Mouse (Mus musculus) forebrain, embryonic 14.5 days (tissue): Measurements from ENCODE around the gene Mansc4. TPM values are rescaled to one million over a fixed set of nuclear protein-coding genes. Genes with fewer than 3 reads are reported as not detected.

Source experiments
- ATAC-seq: fragments of 200-750 bp; cut with Nextera tagmentation; 2 replicates; pipeline ENCODE4 v1.8.0; 2017; ENCODE audit warnings: mild to moderate bottlenecking, moderate library complexity
- DNase-seq: peaks from one replicate; pipeline ENCODE4 v3.0.0-alpha.2; 2015; ENCODE audit warnings: low spot score
- H3K27ac ChIP-seq: fragments of 300-500 bp; sonication (generic); 2 replicates; pipeline ENCODE4 v1.5.1; 2014; ENCODE audit warnings: low read depth, mild to moderate bottlenecking, control low read depth, low read length, moderate library complexity
- H3K27me3 ChIP-seq: fragments of 300-500 bp; sonication (generic); replicated peaks from 2 replicates; pipeline ENCODE4 v1.6.1; 2014; ENCODE audit warnings: low read length, control low read depth, mixed read lengths; ENCODE audit not compliant: control insufficient read depth, insufficient read depth
- H3K36me3 ChIP-seq: fragments of 300-500 bp; sonication (generic); 2 replicates; pipeline ENCODE4 v1.6.1; 2014; ENCODE audit warnings: low read length, control low read depth; ENCODE audit not compliant: control insufficient read depth, insufficient read depth
- H3K4me1 ChIP-seq: fragments of 300-500 bp; sonication (generic); 2 replicates; pipeline ENCODE4 v1.6.1; 2014; ENCODE audit warnings: antibody characterized with exemption, low read length, control low read depth; ENCODE audit not compliant: control insufficient read depth, insufficient read depth
- H3K4me2 ChIP-seq: fragments of 300-500 bp; sonication (generic); 2 replicates; pipeline ENCODE4 v1.6.1; 2014; ENCODE audit warnings: mild to moderate bottlenecking, control low read depth, low read length
- H3K4me3 ChIP-seq: fragments of 300-500 bp; sonication (generic); 2 replicates; pipeline ENCODE4 v1.5.1; 2014; ENCODE audit warnings: low read depth, low read length, control low read depth
- H3K9ac ChIP-seq: fragments of 300-500 bp; sonication (generic); 2 replicates; pipeline ENCODE4 v1.6.1; 2014; ENCODE audit warnings: mild to moderate bottlenecking, low read length, control low read depth, moderate library complexity
- H3K9me3 ChIP-seq: fragments of 300-500 bp; sonication (generic); replicated peaks from 2 replicates; pipeline ENCODE4 v1.6.1; 2016; ENCODE audit warnings: low read length, control low read depth, mixed read lengths; ENCODE audit not compliant: control insufficient read depth
- WGBS: fragments of 180-500 bp; shearing (Covaris S2); extraction: QIAGEN DNeasy Blood & Tissue Kit; methylation state at CpG from one replicate; pipeline ENCODE4 v1.1.7; 2014; 5-methylcytosine and 5-hydroxymethylcytosine counted together
- polyA plus RNA-seq: library from polyadenylated mRNA; unstranded; fragments of >200 nt; fragmentation: Nextera tagmentation; extraction: Ambion mirVana; gene quantifications from 2 replicates; pipeline ENCODE4 v1.2.1, GENCODE M21; 2014

Mansc4 gene
- polyA plus RNA-seq, 1 experiment from 2014 or later, result 0.56 TPM

DNA sequence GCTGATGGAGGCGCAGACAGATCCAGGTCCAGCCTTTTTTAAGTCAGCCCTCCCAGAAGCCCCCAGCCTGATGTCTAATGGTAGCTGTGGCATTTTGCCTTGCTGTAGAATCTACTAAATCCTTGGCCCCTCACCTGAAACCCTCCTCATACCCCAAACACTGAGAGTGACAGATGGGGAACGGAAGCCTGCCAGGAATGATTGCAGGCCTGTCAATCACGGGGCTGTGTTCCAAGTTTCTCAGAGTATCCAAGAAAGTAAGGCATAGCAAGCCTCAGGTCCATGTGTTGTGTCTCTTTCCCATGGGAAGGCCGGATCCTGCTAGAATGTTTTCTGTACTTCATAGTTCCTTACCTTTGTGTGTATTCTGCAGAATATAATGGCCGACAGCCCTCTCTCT lies 3.4 kb upstream of the Mansc4 start:
- no peaks in the 10 kb centered on the region for H3K27me3 ChIP-seq
- 59% methylated on average over 5 of the region's 5 CpGs for WGBS
- no peak overlapping the region for H3K27ac ChIP-seq
- H3K9me3 ChIP-seq, result no peaks in the 10 kb centered on the region
- H3K4me2 ChIP-seq, result peak overlapping the region; percentile 96
- 0 out of 2 replicates have a peak overlapping the region, but pooled peaks have one; percentile 75 for H3K4me3 ChIP-seq
- ATAC-seq, result no peak
- H3K36me3 ChIP-seq, result no peaks in the 10 kb centered on the region
- DNase-seq, result peak; percentile 58
- H3K9ac ChIP-seq, result no peak overlapping the region
- peaks cover 19% of the 10 kb centered on the region for H3K4me1 ChIP-seq

GRCm38 (mm10) chr6:147088517-147088916 lies 1.7 kb upstream of the Mansc4 start:
- Histone ChIP-seq H3K9me3 (no peaks in the 10 kb centered on the region), H3K27ac (no peak overlapping the region), H3K27me3 (no peaks in the 10 kb centered on the region), H3K36me3 (no peaks in the 10 kb centered on the region), H3K9ac (no peak overlapping the region), H3K4me2 (no peak overlapping the region), H3K4me1 (peaks cover 15% of the 10 kb centered on the region), H3K4me3 (no peak overlapping the region)
- no peak for DNase-seq
- ATAC-seq, result no peak
- WGBS, result 79% methylated on average over 3 of the region's 3 CpGs

DNA sequence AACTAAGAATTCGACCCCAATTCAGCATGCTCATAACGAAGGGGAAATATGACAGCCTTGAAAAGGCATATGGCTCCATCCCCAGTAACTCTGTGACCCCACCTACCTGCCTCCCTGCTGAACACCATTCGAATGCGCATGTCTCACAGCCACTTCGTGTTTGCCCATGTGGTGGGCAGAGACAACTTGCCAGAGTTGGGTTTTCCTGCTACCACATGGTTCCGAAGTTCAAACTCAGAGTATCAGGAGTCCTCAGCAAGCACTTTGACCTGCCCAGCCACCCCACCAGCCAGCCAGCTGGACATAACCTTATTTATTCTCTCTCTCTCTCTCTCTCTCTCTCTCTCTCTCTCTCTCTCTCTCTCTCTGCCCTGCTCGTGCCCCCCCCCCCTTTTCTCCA lies 904 bp upstream of the Mansc4 start:
- 54% methylated on average over 6 of the region's 7 CpGs for WGBS
- Histone ChIP-seq H3K4me1 (peaks cover 15% of the 10 kb centered on the region), H3K36me3 (no peaks in the 10 kb centered on the region), H3K27ac (no peak overlapping the region), H3K9ac (no peak overlapping the region), H3K4me3 (no peak overlapping the region), H3K27me3 (no peaks in the 10 kb centered on the region), H3K4me2 (no peak overlapping the region), H3K9me3 (no peaks in the 10 kb centered on the region)
- ATAC-seq (no peak), DNase-seq (no peak)

DNA sequence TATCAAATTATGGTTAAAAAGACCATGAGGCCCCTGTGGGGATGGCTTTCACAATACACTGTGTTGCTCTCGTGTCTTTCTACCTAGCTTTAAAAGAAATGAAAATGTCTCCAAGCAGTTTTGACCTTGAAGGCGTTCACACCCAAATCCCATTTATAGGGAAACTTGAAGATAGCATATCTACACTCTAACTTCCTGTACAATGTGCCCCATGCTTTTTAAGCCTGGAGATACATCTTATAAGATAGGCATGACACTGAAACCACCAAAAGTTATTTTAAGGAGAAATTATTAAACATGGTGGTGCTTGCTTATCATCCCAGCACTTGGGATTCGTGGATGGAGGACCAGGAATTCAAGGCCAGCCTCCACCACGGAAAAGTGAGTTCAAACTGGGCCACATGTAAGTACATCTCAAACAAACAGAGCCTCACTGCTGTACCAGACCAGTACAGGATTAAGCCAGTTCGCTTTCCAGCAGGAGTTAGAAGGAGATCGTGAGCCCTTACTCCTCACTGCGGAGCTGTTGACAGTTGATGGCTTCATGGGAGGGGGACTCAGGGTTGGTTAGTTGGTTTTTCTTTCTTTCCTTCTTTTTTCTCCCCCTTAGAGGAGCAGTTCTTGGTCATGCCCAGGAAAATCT lies 1.3 kb downstream of the Mansc4 start:
- no peak overlapping the region for H3K4me2 ChIP-seq
- WGBS, result 54% methylated on average over 7 of the region's 7 CpGs
- ATAC-seq, result no peak

DNA sequence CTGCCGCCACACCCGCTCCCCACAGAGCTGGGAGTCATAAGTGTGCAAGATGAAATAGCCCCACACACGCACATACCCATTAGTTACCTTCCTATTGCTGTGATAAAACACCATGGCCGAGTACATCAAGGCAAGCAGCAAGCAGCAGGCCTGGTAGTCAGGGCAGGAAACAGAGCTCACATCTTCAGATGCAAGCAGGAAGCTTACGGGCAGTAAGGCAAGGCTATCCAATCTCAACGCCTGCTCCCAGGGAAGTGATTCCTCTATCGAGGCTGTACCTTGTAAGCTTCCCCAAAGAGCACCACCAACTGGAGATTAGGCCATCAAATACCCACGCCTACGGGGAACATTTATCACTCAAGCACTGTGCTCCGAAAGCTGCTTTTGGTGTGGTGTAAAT lies 6.9 kb downstream of the Mansc4 start:
- 91% methylated on average over 10 of the region's 10 CpGs for WGBS
- no peak overlapping the region for H3K9ac ChIP-seq

More for the DNA sequence above, 1.3 kb downstream of the Mansc4 start:
- no peak overlapping the region for H3K4me3 ChIP-seq
- no peak for DNase-seq
- no peak overlapping the region for H3K9ac ChIP-seq
- H3K36me3 ChIP-seq, result no peaks in the 10 kb centered on the region
- H3K4me1 ChIP-seq, result peaks cover 10% of the 10 kb centered on the region
- H3K9me3 ChIP-seq, result no peaks in the 10 kb centered on the region
- H3K27me3 ChIP-seq, result no peaks in the 10 kb centered on the region
- H3K27ac ChIP-seq, result no peak overlapping the region

GRCm38 (mm10) chr6:147076878-147077277 lies 10.0 kb downstream of the Mansc4 start:
- peaks cover 8% of the 10 kb centered on the region; the same call in 1 of the 2 replicates for H3K36me3 ChIP-seq
- WGBS, result 75% methylated on average over 8 of the region's 8 CpGs
- no peaks in the 10 kb centered on the region for H3K9me3 ChIP-seq
- peak; percentile 79 for ATAC-seq
- no peak overlapping the region for H3K4me3 ChIP-seq
- H3K4me1 ChIP-seq, result no peaks in the 10 kb centered on the region
- H3K27me3 ChIP-seq, result no peaks in the 10 kb centered on the region
- peak; percentile 44 for DNase-seq
- no peak overlapping the region for H3K9ac ChIP-seq
- H3K4me2 ChIP-seq, result no peak overlapping the region
- no peak overlapping the region for H3K27ac ChIP-seq

More for the DNA sequence above, 6.9 kb downstream of the Mansc4 start:
- ATAC-seq (no peak), DNase-seq (no peak)
- Histone ChIP-seq H3K27me3 (no peaks in the 10 kb centered on the region), H3K4me3 (no peak overlapping the region), H3K4me1 (no peaks in the 10 kb centered on the region), H3K9me3 (no peaks in the 10 kb centered on the region), H3K4me2 (no peak overlapping the region), H3K36me3 (no peaks in the 10 kb centered on the region), H3K27ac (no peak overlapping the region)

DNA sequence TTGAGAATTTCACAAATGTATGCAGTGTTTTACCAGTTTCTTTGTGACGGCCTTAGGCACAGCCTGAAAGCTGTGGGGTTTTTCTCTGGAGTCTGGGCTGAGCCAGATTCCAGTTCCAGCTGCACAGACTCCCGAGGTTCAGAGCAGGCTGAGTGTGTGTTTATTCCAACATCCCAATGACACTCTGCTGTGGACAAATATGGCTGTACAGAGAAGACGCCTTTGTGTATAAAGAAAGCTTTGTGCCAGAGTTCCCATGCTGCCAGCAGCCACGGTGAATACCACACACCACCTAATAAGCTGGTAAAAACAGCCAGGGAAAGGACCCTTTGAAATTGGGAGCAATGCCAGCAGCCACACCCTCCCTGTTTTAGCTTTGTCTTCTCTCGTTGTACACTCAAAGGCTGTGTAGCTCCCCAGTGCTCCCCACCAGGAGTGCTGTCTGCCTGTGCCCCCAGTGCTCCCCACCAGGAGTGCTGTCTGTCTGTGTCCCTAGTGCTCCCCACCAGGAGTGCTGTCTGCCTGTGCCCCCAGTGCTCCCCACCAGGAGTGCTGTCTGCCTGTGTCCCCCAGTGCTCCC lies 10.9 kb downstream of the Mansc4 start:
- DNase-seq (peak; percentile 67), ATAC-seq (peak; percentile 79)
- Histone ChIP-seq H3K36me3 (peaks cover 17% of the 10 kb centered on the region), H3K4me3 (no peak overlapping the region), H3K9me3 (no peaks in the 10 kb centered on the region), H3K9ac (no peak overlapping the region), H3K4me2 (no peak overlapping the region), H3K27me3 (no peaks in the 10 kb centered on the region), H3K27ac (peak overlapping the region; percentile 58; the same call in 1 of the 2 replicates), H3K4me1 (no peaks in the 10 kb centered on the region)
- WGBS, result 12% methylated on average over 5 of the region's 5 CpGs

- ATAC-seq (no peak), DNase-seq (no peak)
- Histone ChIP-seq H3K4me3 (no peak overlapping the region), H3K27ac (no peak overlapping the region), H3K4me1 (peaks cover 4% of the 10 kb centered on the region), H3K9me3 (no peaks in the 10 kb centered on the region), H3K9ac (no peak overlapping the region), H3K27me3 (no peaks in the 10 kb centered on the region), H3K36me3 (peaks cover 52% of the 10 kb centered on the region), H3K4me2 (no peak overlapping the region)
- WGBS, result 93% methylated on average over 6 of the region's 6 CpGs
These were observed 21.9 kb downstream of the Mansc4 start for GRCm38 (mm10) chr6:147064944-147065261.

DNA sequence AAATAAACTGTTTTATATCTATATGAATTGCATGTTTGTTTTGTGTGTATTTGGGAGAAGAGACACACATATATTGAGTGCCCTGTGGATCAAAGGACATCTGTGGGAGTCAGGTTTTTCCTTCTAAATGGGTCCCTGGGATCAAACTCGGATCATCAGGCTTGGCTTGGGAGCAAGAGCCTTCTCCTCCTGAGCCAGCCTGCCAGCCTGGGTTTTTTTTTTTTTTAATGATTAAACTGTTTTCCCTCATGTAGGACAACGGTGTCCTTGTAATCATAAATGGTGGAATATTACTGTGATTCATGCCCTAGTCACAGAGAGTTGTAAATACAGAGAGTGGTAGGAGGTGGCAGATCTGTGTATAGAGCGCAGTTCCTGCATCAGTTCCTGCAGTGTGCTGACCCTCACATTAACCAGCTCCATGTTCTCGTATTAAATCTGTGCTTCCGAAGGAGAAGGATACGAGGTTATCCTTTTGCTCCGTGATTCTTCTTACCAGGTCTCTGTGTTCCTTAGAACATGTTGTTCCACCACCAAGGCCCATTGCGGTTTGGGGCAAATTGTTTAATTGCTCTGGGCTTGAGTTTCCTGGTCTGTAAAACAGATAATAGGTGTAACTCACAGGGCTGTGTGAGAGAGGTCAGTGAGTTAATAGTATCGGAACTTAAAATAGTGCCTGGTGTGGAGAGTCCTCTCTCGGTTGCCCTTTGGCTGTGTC lies 22.4 kb downstream of the Mansc4 start:
- H3K4me3 ChIP-seq, result no peak overlapping the region
- peaks cover 56% of the 10 kb centered on the region for H3K36me3 ChIP-seq
- no peaks in the 10 kb centered on the region for H3K9me3 ChIP-seq
- WGBS, result 93% methylated on average over 10 of the region's 10 CpGs
- H3K27ac ChIP-seq, result no peak overlapping the region
- DNase-seq (no peak), ATAC-seq (no peak)
- no peak overlapping the region for H3K4me2 ChIP-seq
- H3K27me3 ChIP-seq, result no peaks in the 10 kb centered on the region
- H3K4me1 ChIP-seq, result peaks cover 4% of the 10 kb centered on the region
- no peak overlapping the region for H3K9ac ChIP-seq
